Mouse (Mus musculus) liver, adult 2 months (tissue): ENCODE data around the gene Tmem38b. TPM values are rescaled to one million over a fixed set of nuclear protein-coding genes. Genes with fewer than 3 reads are reported as not detected.
A peak's percentile ranks its signal among the peaks of the same experiment; 100 is the strongest.

ENCODE experiments used
- DNase-seq: peaks from one replicate; pipeline ENCODE4 v3.0.0-alpha.2; 2011; ENCODE audit warnings: low read depth, low spot score; ENCODE audit errors: extremely low read depth
- H3K27ac ChIP-seq: fragments of 200-500 bp; replicated peaks from 2 replicates; pipeline ENCODE4 v1.5.1; 2012; ENCODE audit warnings: low read depth, mild to moderate bottlenecking, control low read depth, inconsistent platforms, low read length; ENCODE audit not compliant: insufficient read depth
- H3K27me3 ChIP-seq: fragments of 200-500 bp; 2 replicates; pipeline ENCODE4 v1.6.1; 2012; ENCODE audit warnings: mild to moderate bottlenecking, moderate library complexity, low read length, inconsistent platforms; ENCODE audit not compliant: control insufficient read depth, insufficient read depth
- H3K36me3 ChIP-seq: fragments of 200-500 bp; 2 replicates; pipeline ENCODE4 v1.6.1; 2012; ENCODE audit warnings: low read length, inconsistent platforms; ENCODE audit not compliant: control insufficient read depth, insufficient read depth
- H3K4me1 ChIP-seq: fragments of 200-500 bp; 2 replicates; pipeline ENCODE4 v1.6.1; 2011; ENCODE audit warnings: low read length; ENCODE audit not compliant: control insufficient read depth, insufficient read depth
- H3K4me3 ChIP-seq: fragments of 200-500 bp; 2 replicates; pipeline ENCODE4 v1.5.1; 2011; ENCODE audit warnings: low read depth, mild to moderate bottlenecking, control low read depth, low read length, moderate library complexity; ENCODE audit not compliant: insufficient read depth
- H3K79me2 ChIP-seq: fragments of 200-500 bp; 2 replicates; pipeline ENCODE4 v1.6.1; 2012; ENCODE audit warnings: inconsistent platforms, mild to moderate bottlenecking, low read length, moderate library complexity; ENCODE audit not compliant: control insufficient read depth, insufficient read depth
- H3K9ac ChIP-seq: fragments of 200-500 bp; 2 replicates; pipeline ENCODE4 v1.6.1; 2012; ENCODE audit warnings: low read depth, mild to moderate bottlenecking, control low read depth, inconsistent platforms, low read length
- CTCF ChIP-seq: fragments of 200-500 bp; IDR thresholded peaks from 2 replicates; pipeline ENCODE4 v1.5.1; 2011; ENCODE audit warnings: low read depth, low read length, control low read depth
- POLR2A ChIP-seq: fragments of 200-500 bp; IDR thresholded peaks from 2 replicates; pipeline ENCODE4 v1.6.1; 2011; ENCODE audit warnings: low read length, control low read depth; ENCODE audit not compliant: insufficient read depth; ENCODE audit errors: extremely low read depth
- WGBS: fragments of 180-500 bp; shearing (Covaris S2); methylation state at CpG from one replicate; pipeline ENCODE4 v1.1.7; 2018; 5-methylcytosine and 5-hydroxymethylcytosine counted together
- polyA plus RNA-seq: library from polyadenylated mRNA; depleted of rRNA; stranded (reverse); fragments of >200 nt; gene quantifications from 2 replicates; pipeline ENCODE4 v1.2.3, GENCODE M21; 2012
- total RNA-seq: library from RNA; depleted of rRNA; stranded (reverse); fragments of >200 nt; gene quantifications from 2 replicates; pipeline ENCODE4 v1.2.3, GENCODE M21; 2014

The Tmem38b gene
- total and polyA plus RNA-seq, 2 experiments, result 29.5 to 44.7 TPM

GRCm38 (mm10) chr4:53832321-53832720, 6.5 kb downstream of the Tmem38b start:
- H3K4me1 ChIP-seq, result peaks cover 10% of the 10 kb centered on the region
- TF ChIP-seq CTCF, result no peak
- 86% methylated on average over 3 of the region's 3 CpGs for WGBS
- H3K27ac ChIP-seq, result no peak overlapping the region
- peaks cover 26% of the 10 kb centered on the region; the same call in 1 of the 2 replicates for H3K79me2 ChIP-seq
- H3K4me3 ChIP-seq, result no peak overlapping the region
- H3K9ac ChIP-seq, result no peak overlapping the region
- no peaks in the 10 kb centered on the region for H3K27me3 ChIP-seq
- H3K36me3 ChIP-seq, result peaks cover under 1% of the 10 kb centered on the region; the same call in 1 of the 2 replicates
- no peak for DNase-seq

GRCm38 (mm10) chr4:53836978-53837377, 11.1 kb downstream of the Tmem38b start:
- Histone ChIP-seq H3K4me3 (no peak overlapping the region), H3K4me1 (no peaks in the 10 kb centered on the region; the same call in 1 of the 2 replicates), H3K9ac (no peak overlapping the region), H3K36me3 (peaks cover 4% of the 10 kb centered on the region), H3K27me3 (no peaks in the 10 kb centered on the region), H3K79me2 (peaks cover 19% of the 10 kb centered on the region; the same call in 1 of the 2 replicates), H3K27ac (no peak overlapping the region)
- TF ChIP-seq POLR2A (no peak), CTCF (no peak)
- DNase-seq, result no peak
- WGBS, result 78% methylated on average over 5 of the region's 5 CpGs

GRCm38 (mm10) chr4:53840158-53840870, 14.5 kb downstream of the Tmem38b start:
- Histone ChIP-seq H3K4me1 (no peaks in the 10 kb centered on the region; the same call in 1 of the 2 replicates), H3K27me3 (no peaks in the 10 kb centered on the region), H3K36me3 (peaks cover 4% of the 10 kb centered on the region), H3K27ac (no peak overlapping the region), H3K4me3 (no peak overlapping the region), H3K9ac (no peak overlapping the region), H3K79me2 (peaks cover 8% of the 10 kb centered on the region; the same call in 1 of the 2 replicates)
- WGBS, result 82% methylated on average over 15 of the region's 15 CpGs
- TF ChIP-seq POLR2A (no peak), CTCF (no peak)
- no peak for DNase-seq

GRCm38 (mm10) chr4:53843553-53843952, 17.7 kb downstream of the Tmem38b start:
- DNase-seq, result no peak
- peaks cover 3% of the 10 kb centered on the region; the same call in 1 of the 2 replicates for H3K79me2 ChIP-seq
- TF ChIP-seq POLR2A (no peak), CTCF (no peak)

GRCm38 (mm10) chr4:53844835-53845619, 19.2 kb downstream of the Tmem38b start:
- H3K36me3 ChIP-seq, result peaks cover 1% of the 10 kb centered on the region
- H3K27me3 ChIP-seq, result no peaks in the 10 kb centered on the region
- peak; percentile 60 for DNase-seq
- no peak overlapping the region for H3K9ac ChIP-seq
- peaks cover 3% of the 10 kb centered on the region; the same call in 1 of the 2 replicates for H3K79me2 ChIP-seq
- no peak for TF ChIP-seq POLR2A
- TF ChIP-seq CTCF, result peak; percentile 57
- H3K4me3 ChIP-seq, result no peak overlapping the region
- 64% methylated on average over 6 of the region's 6 CpGs for WGBS
- H3K4me1 ChIP-seq, result no peaks in the 10 kb centered on the region; the same call in 1 of the 2 replicates
- H3K27ac ChIP-seq, result no peak overlapping the region

More at GRCm38 (mm10) chr4:53843553-53843952, 17.7 kb downstream of the Tmem38b start:
- H3K9ac ChIP-seq, result no peak overlapping the region
- no peak overlapping the region for H3K4me3 ChIP-seq
- no peaks in the 10 kb centered on the region for H3K27me3 ChIP-seq
- H3K4me1 ChIP-seq, result no peaks in the 10 kb centered on the region; the same call in 1 of the 2 replicates
- WGBS, result 79% methylated on average over 8 of the region's 8 CpGs
- H3K27ac ChIP-seq, result no peak overlapping the region
- H3K36me3 ChIP-seq, result peaks cover 1% of the 10 kb centered on the region

GRCm38 (mm10) chr4:53845656-53846055, 19.8 kb downstream of the Tmem38b start:
- H3K79me2 ChIP-seq, result peaks cover 3% of the 10 kb centered on the region; the same call in 1 of the 2 replicates
- H3K4me1 ChIP-seq, result no peaks in the 10 kb centered on the region; the same call in 1 of the 2 replicates
- H3K27me3 ChIP-seq, result no peaks in the 10 kb centered on the region
- H3K36me3 ChIP-seq, result peaks cover 6% of the 10 kb centered on the region
- no peak overlapping the region for H3K9ac ChIP-seq
- H3K4me3 ChIP-seq, result no peak overlapping the region
- 97% methylated on average over 1 of the region's 1 CpGs for WGBS
- no peak for DNase-seq
- TF ChIP-seq CTCF (no peak), POLR2A (no peak)
- no peak overlapping the region for H3K27ac ChIP-seq
